Mouse (Mus musculus) brain, embryonic 14.5 days (tissue): Measurements from ENCODE around the gene Sf3b6.

Experiments used
- CTCF ChIP-seq: fragments of 200-500 bp; IDR thresholded peaks from 2 replicates; pipeline ENCODE4 v1.5.1; 2012; ENCODE audit warnings: inconsistent platforms, mild to moderate bottlenecking, moderate library complexity, borderline replicate concordance; ENCODE audit not compliant: insufficient read depth, insufficient read length; ENCODE audit errors: extremely low read depth
- POLR2A ChIP-seq: fragments of 200-500 bp; IDR thresholded peaks from 2 replicates; pipeline ENCODE4 v1.6.1; 2012; ENCODE audit warnings: mild to moderate bottlenecking, inconsistent platforms, borderline replicate concordance; ENCODE audit not compliant: poor library complexity, insufficient read depth, insufficient read length, severe bottlenecking; ENCODE audit errors: extremely low read depth

- no peak for TF ChIP-seq POLR2A
- TF ChIP-seq CTCF, result no peak
These were observed 51.6 kb downstream of the Sf3b6 start for GRCm38 (mm10) chr12:4868924-4869323.
